Mouse (Mus musculus): ENCODE measurements at regions not wholly inside any gene's neighbourhood (a gene's known extent, or its start where the extent isn't known, plus 50 kb on each side); places are given as distances from the start of the nearest gene placed in this dataset.

GRCm38 (mm10) chr15:51724127-51724526 is 2160.6 kb upstream of the Gm7489 start:
- TF ChIP-seq POLR2A (IDR thresholded peaks at IDR 0.05; ENCODE audit: low read depth, low read length) (no peak), CTCF (IDR thresholded peaks at IDR 0.05; ENCODE audit: extremely low read depth, insufficient read length, insufficient replicate concordance, low read depth, low read length) (no peak)

Measured in small intestine, adult 2 months (tissue).